ENCODE assay signal across 8 mouse cellular contexts in genomic region chr13:52817991-52818491, GRCm38 (mm10).
A peak's percentile ranks its signal among the peaks of the same experiment; 100 is the strongest.
DNase-seq lines count a peak whose midpoint lies in the region; TF ChIP-seq lines count a peak whose summit lies in the region.
"Had no signal": no experiment of that assay in that cellular context is flagged by ENCODE, and none has a peak within 500 bp of the region (broad histone marks: within the 10 kb centered on the region; RNA-seq: fewer than 3 reads in every experiment).

No protein-coding gene starts in this region.

- TF ChIP-seq POLR2A in bone marrow macrophage, adult 2 months (IDR thresholded peaks at IDR 0.05; ENCODE audit: borderline replicate concordance, low read depth, low read length): no peak

- TF ChIP-seq CTCF in bone marrow macrophage, adult 2 months (IDR thresholded peaks at IDR 0.05; ENCODE audit: low read depth, low read length): no peak

- H3K4me1 ChIP-seq in bone marrow macrophage, adult 2 months (ENCODE audit: control insufficient read depth, insufficient read depth, low read length): peaks cover 55% of the 10 kb centered on the region

- peak overlapping the region; percentile 94 for H3K27ac ChIP-seq in bone marrow macrophage, adult 2 months (ENCODE audit: insufficient read depth, low read depth, low read length)
- H3K27ac ChIP-seq: liver, embryonic 14.5 days had no signal

- peak; percentile 59 for DNase-seq in 416B (ENCODE audit: low read depth)
- DNase-seq in frontal cortex, postnatal 14 days (ENCODE audit: low spot score in 2 of 2): peak; percentile 53 to 59
- DNase-seq in kidney, postnatal 4 days: peak; percentile 20 to 48
- peak; percentile 30 for DNase-seq in lung, postnatal 36 days
- DNase-seq in embryo, embryonic 11 days: no peak
- no peak for DNase-seq in Muller cell, postnatal 12 days (ENCODE audit: inconsistent ontology term)

- 0 out of 2 replicates have a peak overlapping the region, but pooled peaks have one; percentile 14 for H3K4me3 ChIP-seq in bone marrow macrophage, adult 2 months (ENCODE audit: insufficient read depth, low read length)

Comparison
In these comparisons a context has a peak if more than half of its experiments do, and no peak if none do; other contexts are left out.
1. DNase-seq: peak in 416B (single experiment), frontal cortex, postnatal 14 days (2 of 2), kidney, postnatal 4 days (2 of 2) and lung, postnatal 36 days (single experiment); none in embryo, embryonic 11 days (single experiment) and Muller cell, postnatal 12 days (single experiment).